Mouse (Mus musculus): ENCODE results near the gene Tmprss15.

Gene Tmprss15

GRCm38 (mm10) chr16:79090997-79091396 lies at the start of gene Tmprss15:
TSS of gene Tmprss15 (minus strand) at chr16:79091097.
- no peak for DNase-seq

DNA sequence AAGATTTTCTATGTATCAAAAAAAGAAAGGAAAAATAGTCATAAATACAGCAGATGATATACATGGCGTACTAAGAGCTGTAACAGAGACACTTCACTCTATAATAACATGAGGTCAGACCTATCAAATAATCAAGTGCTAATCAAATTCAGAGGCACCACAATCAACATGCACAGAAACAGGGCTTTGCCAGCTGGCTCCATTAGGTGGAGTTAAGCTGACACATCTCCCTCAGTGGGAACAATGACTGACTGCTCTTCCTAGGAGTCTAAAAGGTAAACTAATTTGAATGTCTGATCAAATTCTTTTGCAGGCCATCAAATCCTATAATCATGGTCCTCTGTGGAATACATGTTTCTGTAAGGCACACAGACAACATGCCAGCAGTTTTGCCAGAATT lies 24.0 kb upstream of the Tmprss15 start:
- no peak for DNase-seq

DNA sequence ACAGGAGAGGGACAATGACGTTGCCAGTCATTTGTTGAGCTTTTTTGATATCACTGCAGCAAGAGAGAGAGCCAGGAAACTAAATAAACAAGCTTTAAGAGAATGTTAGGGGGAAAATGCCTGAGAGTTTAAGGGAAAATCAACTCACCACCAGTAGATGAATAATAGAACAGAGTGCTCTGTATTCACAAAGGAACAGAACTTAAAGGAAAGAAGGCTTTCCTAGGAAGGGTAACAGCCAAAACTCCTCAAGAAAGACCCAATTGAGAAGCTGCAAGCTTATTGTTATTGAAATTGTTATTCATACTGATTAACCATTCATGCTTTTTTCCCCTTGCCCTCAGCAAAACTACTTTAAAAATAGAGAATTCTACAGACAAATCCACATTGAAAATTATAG lies 18.6 kb upstream of the Tmprss15 start:
- no peak for DNase-seq

DNA sequence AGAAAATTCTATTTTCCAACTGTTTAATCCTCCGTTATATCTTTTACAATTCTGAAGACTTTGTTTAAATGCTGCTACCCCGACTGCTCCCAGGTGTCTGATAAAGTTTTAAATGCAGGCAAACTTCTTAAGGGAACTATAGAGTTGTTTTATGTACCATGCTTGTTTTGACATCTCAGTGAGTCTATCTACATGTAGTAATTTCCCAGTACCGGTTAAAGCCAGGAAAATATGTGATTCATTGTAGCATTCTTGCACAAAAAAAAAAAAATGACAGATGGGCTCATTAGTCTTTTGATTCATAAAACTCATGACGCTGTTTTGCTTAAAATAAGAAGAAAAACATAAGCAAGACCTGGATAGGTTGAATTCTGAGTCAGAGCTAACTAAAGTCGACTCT lies 18.1 kb upstream of the Tmprss15 start:
- DNase-seq, result no peak

GRCm38 (mm10) chr16:79100325-79100724 lies 9.4 kb upstream of the Tmprss15 start:
- no peak for DNase-seq

GRCm38 (mm10) chr16:79098321-79098720 lies 7.4 kb upstream of the Tmprss15 start:
- no peak for DNase-seq

DNA sequence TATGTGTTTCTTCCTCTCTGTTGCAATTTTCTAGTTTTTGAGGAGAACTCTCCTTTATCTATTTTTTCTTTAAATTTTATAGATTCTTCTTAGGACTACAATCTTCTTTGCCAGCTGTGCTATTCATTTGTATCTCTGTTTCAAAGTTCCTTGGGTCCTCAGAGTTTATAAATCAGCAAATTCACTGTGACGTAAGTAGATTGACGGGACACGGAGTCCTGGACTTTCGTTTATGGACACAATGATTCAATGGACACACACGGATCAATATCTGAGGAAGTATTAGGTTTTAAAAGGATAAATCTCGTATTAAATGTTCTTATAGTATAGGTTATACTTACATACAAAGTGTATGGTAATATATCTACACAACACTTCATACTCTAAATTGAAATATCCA lies 4.3 kb downstream of the Tmprss15 start:
- no peak for DNase-seq

- no peak for DNase-seq
These were observed 27.0 kb downstream of the Tmprss15 start for GRCm38 (mm10) chr16:79063848-79064247.

GRCm38 (mm10) chr16:79058775-79059558 lies 31.9 kb downstream of the Tmprss15 start:
- peak; percentile 2 for DNase-seq

DNA sequence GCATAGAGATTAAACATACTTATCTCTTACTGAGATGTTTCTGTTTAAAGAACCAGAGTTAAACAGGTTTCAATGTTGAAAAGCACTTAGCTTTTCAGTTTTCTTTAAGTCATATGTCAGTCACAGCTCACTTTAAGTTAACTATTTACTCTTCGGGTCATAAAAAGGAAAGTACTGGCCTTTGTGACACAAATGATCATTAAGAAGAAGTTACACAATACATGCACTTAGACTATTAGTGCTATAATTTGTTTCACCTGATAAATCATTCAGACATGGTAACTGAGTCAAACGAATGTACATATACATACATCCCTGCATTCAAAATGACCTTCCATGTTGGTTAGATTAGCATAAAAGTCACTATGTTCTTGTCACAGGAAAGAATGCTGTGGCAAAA lies 58.3 kb downstream of the Tmprss15 start:
- no peak for DNase-seq

GRCm38 (mm10) chr16:79002812-79003211 lies 88.1 kb downstream of the Tmprss15 start:
- DNase-seq, result no peak

DNA sequence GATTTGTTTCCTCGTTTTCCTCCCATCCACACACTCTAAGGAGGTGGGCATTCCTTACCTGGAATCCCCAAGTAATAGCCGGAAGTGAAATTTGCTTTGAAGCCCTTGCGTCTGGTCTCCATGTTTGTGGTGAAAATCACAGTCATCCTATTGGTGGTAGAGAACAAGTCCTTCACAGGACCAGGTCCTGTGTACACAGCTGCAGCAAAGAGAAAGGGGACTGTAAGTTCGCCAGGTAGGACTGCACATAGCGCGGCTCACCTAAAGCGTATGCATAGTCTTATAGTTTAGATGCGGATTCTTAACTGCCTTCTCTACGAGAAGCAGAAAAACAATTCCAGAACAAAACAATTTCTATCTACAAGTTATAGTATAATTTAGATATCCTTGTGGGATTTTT lies 89.2 kb downstream of the Tmprss15 start:
- DNase-seq, result no peak

- DNase-seq, result no peak
These were observed 114.5 kb downstream of the Tmprss15 start for GRCm38 (mm10) chr16:78976384-78976783.

GRCm38 (mm10) chr16:78974099-78974498 lies 116.8 kb downstream of the Tmprss15 start:
- DNase-seq, result no peak

- DNase-seq, result no peak
These were observed 121.7 kb downstream of the Tmprss15 start for GRCm38 (mm10) chr16:78969091-78969731.

GRCm38 (mm10) chr16:78957434-78957833 lies 133.5 kb downstream of the Tmprss15 start:
- no peak for DNase-seq

GRCm38 (mm10) chr16:78950359-78950758 lies 140.5 kb downstream of the Tmprss15 start:
- DNase-seq, result no peak

DNA sequence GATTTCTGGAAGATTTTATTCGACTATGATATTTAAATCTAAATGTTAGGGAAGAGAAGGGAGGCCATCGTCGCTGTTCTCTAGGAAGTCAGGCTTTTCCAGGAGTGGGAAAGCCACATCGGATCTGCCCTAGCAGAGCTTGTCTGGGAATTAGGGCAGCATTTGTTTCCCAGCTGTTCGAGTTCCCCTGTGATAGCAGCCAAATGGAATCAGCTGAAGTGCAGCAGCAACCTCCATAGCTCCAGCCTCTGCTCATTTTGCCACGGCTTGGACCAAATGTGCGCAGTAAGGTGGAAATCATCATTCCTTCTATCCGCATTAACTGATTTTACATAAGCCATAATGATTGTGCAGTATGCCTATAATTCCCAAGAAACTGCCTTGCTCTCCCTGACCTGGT lies 153.1 kb downstream of the Tmprss15 start:
- DNase-seq, result no peak

- DNase-seq, result no peak
These were observed 156.6 kb downstream of the Tmprss15 start for GRCm38 (mm10) chr16:78934298-78934697.

- DNase-seq, result no peak
These were observed 159.4 kb downstream of the Tmprss15 start for GRCm38 (mm10) chr16:78931287-78932025.

- DNase-seq, result no peak
These were observed 160.3 kb downstream of the Tmprss15 start, which contains the start of gene Chodl for GRCm38 (mm10) chr16:78930382-78931286. TSS of gene Chodl (plus strand) at chr16:78930948.

DNA sequence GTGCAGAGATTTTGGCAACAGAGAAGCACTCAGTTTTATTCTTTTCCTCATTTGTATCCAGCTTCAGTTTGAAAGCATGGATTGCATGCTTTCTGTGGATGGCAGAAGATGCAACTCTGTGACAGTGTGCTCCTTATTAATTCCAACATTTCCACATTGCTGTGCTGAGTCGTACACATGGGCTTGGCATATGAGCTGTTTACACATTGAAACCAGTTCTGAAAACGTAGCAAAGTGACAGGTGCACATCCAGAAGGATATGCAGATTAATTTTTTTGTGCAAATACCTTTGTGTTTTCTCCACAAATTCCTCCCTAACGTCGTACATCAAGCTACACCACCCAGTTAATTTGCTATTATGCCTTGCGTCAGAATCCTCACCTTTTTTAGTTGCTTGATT lies 168.3 kb downstream of the Tmprss15 start:
- no peak for DNase-seq
